Mouse (Mus musculus) heart, adult 2 months (tissue): ENCODE data around the gene Lars2.

Source experiments
- CTCF ChIP-seq: fragments of 200-600 bp; IDR thresholded peaks from 2 replicates; pipeline ENCODE4 v1.8.1; 2022; ENCODE audit warnings: antibody characterized with exemption, mild to moderate bottlenecking, moderate library complexity
- EP300 ChIP-seq: fragments of 200-500 bp; IDR thresholded peaks from 2 replicates; pipeline ENCODE4 v1.6.1; 2011; ENCODE audit warnings: low read depth, low read length, control low read depth; ENCODE audit not compliant: insufficient read depth

DNA sequence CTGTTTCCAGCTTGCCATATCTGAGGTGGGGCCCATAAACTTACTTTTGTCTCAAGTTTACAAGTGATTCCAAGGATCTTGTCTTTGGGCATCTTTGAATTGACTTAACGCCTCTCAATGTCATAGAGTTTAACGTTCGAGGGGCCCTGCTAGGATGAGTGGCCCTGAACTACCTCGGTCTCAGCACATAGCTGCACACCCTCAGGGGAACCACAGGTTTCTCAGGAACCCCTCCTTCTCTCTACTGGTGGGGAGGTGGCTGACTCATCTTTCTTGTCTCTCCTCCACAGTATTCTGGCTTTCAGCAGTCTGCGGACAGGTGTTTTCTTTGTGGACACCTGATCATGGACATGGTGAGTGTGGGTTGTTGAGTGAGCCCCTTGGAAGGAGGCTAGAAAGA lies 144.2 kb downstream of the Lars2 start:
- TF ChIP-seq CTCF (no peak), EP300 (no peak)
